Mouse (Mus musculus): ENCODE measurements around the gene 2010111I01Rik.

- TF ChIP-seq CTCF (IDR thresholded peaks at IDR 0.05; ENCODE audit: low read depth) (no peak), EP300 (IDR thresholded peaks at IDR 0.05; ENCODE audit: low read depth) (no peak)
Measured at GRCm38 (mm10) chr13:63082555-63083136, 118.0 kb downstream of the 2010111I01Rik start.

All from liver, embryonic 14.5 days (tissue).